Mouse (Mus musculus): ENCODE results near the gene Tenm2.

- TF ChIP-seq CTCF (IDR thresholded peaks at IDR 0.05) (no peak), EP300 (IDR thresholded peaks at IDR 0.05; ENCODE audit: insufficient read depth, low read depth, low read length) (no peak), POLR2A (IDR thresholded peaks at IDR 0.05; ENCODE audit: insufficient read depth, low read depth, low read length) (no peak)
Observed at GRCm38 (mm10) chr11:36078391-36078790, 1157.4 kb downstream of the Tenm2 start.
